Mouse (Mus musculus): Measurements from ENCODE around the gene Gm17651.

DNA sequence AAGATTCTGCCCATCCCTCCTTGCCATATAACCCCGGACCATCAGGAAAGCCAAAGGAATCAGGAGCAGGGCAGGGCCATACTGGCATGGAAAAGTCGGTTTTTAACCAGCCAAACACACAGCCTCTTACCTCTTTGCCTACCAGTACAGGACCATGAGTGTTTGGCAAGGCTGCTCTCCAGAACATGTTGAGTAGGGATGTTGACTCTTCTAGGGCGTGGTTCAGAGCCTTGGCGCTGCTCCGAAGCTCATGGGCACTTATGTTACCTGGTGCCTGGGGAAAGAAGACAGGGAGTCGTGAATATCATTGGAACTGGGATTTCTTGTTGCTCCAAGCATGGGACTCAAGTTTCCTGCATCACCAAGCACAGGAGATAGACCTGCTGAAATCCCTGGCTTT is 19.3 kb upstream of the Gm17651 start:
- TF ChIP-seq ZC3H11A (IDR thresholded peaks at IDR 0.05; ENCODE audit: low read depth, low read length) (no peak), EP300 (IDR thresholded peaks at IDR 0.05; ENCODE audit: low read length) (no peak), USF2 (conservative IDR thresholded peaks at IDR 0.05; ENCODE audit: low read depth, low read length) (no peak), UBTF (IDR thresholded peaks at IDR 0.05; ENCODE audit: low read depth, low read length) (no peak), CTCF (conservative IDR thresholded peaks at IDR 0.05 in 1 of 2, IDR thresholded peaks at IDR 0.05 in 1 of 2; ENCODE audit: low read depth in 2 of 2, low read length in 2 of 2) (no peak), PAX5 (IDR thresholded peaks at IDR 0.05; ENCODE audit: low read length) (no peak), CHD1 (IDR thresholded peaks at IDR 0.05; ENCODE audit: low read depth, low read length) (no peak)

All from CH12.LX (cell line).